Mouse (Mus musculus): ENCODE measurements around the gene Manbal. TPM values are rescaled to one million over a fixed set of nuclear protein-coding genes. Genes with fewer than 3 reads are reported as not detected.
"Not testable (repeated sequence)": the region's sequence is repeated elsewhere in the genome, so short reads cannot be mapped to it uniquely, and the experiment has no call there.

Gene Manbal
- polyA plus RNA-seq, 1 experiment from 2014 or later = 38.2 TPM

GRCm38 (mm10) chr2:157376995-157377394 is 9.6 kb downstream of the Manbal start:
- H3K4me3 ChIP-seq (ENCODE audit: low read length) = no peak overlapping the region
- H3K27ac ChIP-seq (ENCODE audit: low read depth, low read length) = no peak overlapping the region
- WGBS = 45% methylated on average over 3 of the region's 3 CpGs
- no peak overlapping the region for H3K9ac ChIP-seq (ENCODE audit: low read depth, low read length)
- 0 out of 2 replicates have a peak, but pooled peaks cover 4% of the 10 kb centered on the region for H3K4me1 ChIP-seq (ENCODE audit: control insufficient read depth, insufficient read depth, low read length)
- no peak overlapping the region for H3K4me2 ChIP-seq (replicated peaks; ENCODE audit: low read depth, low read length)
- ATAC-seq (ENCODE audit: low FRiP score, low TSS enrichment) = no peak
- H3K9me3 ChIP-seq (ENCODE audit: control insufficient read depth, low read length) = no peaks in the 10 kb centered on the region
- no peaks in the 10 kb centered on the region for H3K27me3 ChIP-seq (ENCODE audit: control insufficient read depth, insufficient read depth, low read length)
- peaks cover 18% of the 10 kb centered on the region; the same call in 1 of the 2 replicates for H3K36me3 ChIP-seq (ENCODE audit: control insufficient read depth, insufficient read depth, low read length)

- H3K4me2 ChIP-seq (replicated peaks; ENCODE audit: low read depth, low read length) = no peak overlapping the region
- H3K36me3 ChIP-seq (ENCODE audit: control insufficient read depth, insufficient read depth, low read length) = peaks cover 22% of the 10 kb centered on the region
- no peak overlapping the region for H3K4me3 ChIP-seq (ENCODE audit: low read length)
- ATAC-seq (ENCODE audit: low FRiP score, low TSS enrichment) = no peak
- no peak overlapping the region for H3K9ac ChIP-seq (ENCODE audit: low read depth, low read length)
- H3K27ac ChIP-seq (ENCODE audit: low read depth, low read length) = no peak overlapping the region
- H3K4me1 ChIP-seq (ENCODE audit: control insufficient read depth, insufficient read depth, low read length) = peaks cover 8% of the 10 kb centered on the region; the same call in 1 of the 2 replicates
- no peaks in the 10 kb centered on the region for H3K27me3 ChIP-seq (ENCODE audit: control insufficient read depth, insufficient read depth, low read length)
- no peaks in the 10 kb centered on the region for H3K9me3 ChIP-seq (ENCODE audit: control insufficient read depth, low read length)
- 78% methylated on average over 4 of the region's 4 CpGs for WGBS
These were observed 17.4 kb downstream of the Manbal start for GRCm38 (mm10) chr2:157384836-157385235.

GRCm38 (mm10) chr2:157388901-157389590 is 21.7 kb downstream of the Manbal start:
- H3K9me3 ChIP-seq (ENCODE audit: control insufficient read depth, low read length); H3K9ac ChIP-seq (ENCODE audit: low read depth, low read length): not testable (repeated sequence)
- H3K36me3 ChIP-seq (ENCODE audit: control insufficient read depth, insufficient read depth, low read length) = peaks cover 21% of the 10 kb centered on the region

GRCm38 (mm10) chr2:157389591-157389921 is 22.2 kb downstream of the Manbal start:
- WGBS = 85% methylated on average over 7 of the region's 7 CpGs
- H3K36me3 ChIP-seq (ENCODE audit: control insufficient read depth, insufficient read depth, low read length) = peaks cover 21% of the 10 kb centered on the region
- ATAC-seq (ENCODE audit: low FRiP score, low TSS enrichment) = no peak

More at GRCm38 (mm10) chr2:157388901-157389590, 21.7 kb downstream of the Manbal start:
- not testable (repeated sequence) for H3K27ac ChIP-seq (ENCODE audit: low read depth, low read length); ATAC-seq (ENCODE audit: low FRiP score, low TSS enrichment); H3K27me3 ChIP-seq (ENCODE audit: control insufficient read depth, insufficient read depth, low read length); H3K4me3 ChIP-seq (ENCODE audit: low read length); H3K4me2 ChIP-seq (replicated peaks; ENCODE audit: low read depth, low read length); H3K4me1 ChIP-seq (ENCODE audit: control insufficient read depth, insufficient read depth, low read length)
- WGBS = 92% methylated on average over 14 of the region's 14 CpGs

GRCm38 (mm10) chr2:157392331-157392730 is 24.9 kb downstream of the Manbal start:
- Histone ChIP-seq H3K9me3 (ENCODE audit: control insufficient read depth, low read length) (no peaks in the 10 kb centered on the region), H3K27ac (ENCODE audit: low read depth, low read length) (no peak overlapping the region), H3K4me2 (replicated peaks; ENCODE audit: low read depth, low read length) (no peak overlapping the region), H3K27me3 (ENCODE audit: control insufficient read depth, insufficient read depth, low read length) (no peaks in the 10 kb centered on the region), H3K4me3 (ENCODE audit: low read length) (no peak overlapping the region), H3K36me3 (ENCODE audit: control insufficient read depth, insufficient read depth, low read length) (peaks cover 19% of the 10 kb centered on the region; the same call in 1 of the 2 replicates), H3K4me1 (ENCODE audit: control insufficient read depth, insufficient read depth, low read length) (no peaks in the 10 kb centered on the region), H3K9ac (ENCODE audit: low read depth, low read length) (no peak overlapping the region)
- no peak for ATAC-seq (ENCODE audit: low FRiP score, low TSS enrichment)
- WGBS = 97% methylated on average over 2 of the region's 2 CpGs

More at GRCm38 (mm10) chr2:157389591-157389921, 22.2 kb downstream of the Manbal start:
- Histone ChIP-seq H3K4me1 (ENCODE audit: control insufficient read depth, insufficient read depth, low read length) (no peaks in the 10 kb centered on the region), H3K4me3 (ENCODE audit: low read length) (no peak overlapping the region), H3K27me3 (ENCODE audit: control insufficient read depth, insufficient read depth, low read length) (no peaks in the 10 kb centered on the region), H3K9ac (ENCODE audit: low read depth, low read length) (no peak overlapping the region), H3K9me3 (ENCODE audit: control insufficient read depth, low read length) (no peaks in the 10 kb centered on the region), H3K4me2 (replicated peaks; ENCODE audit: low read depth, low read length) (no peak overlapping the region), H3K27ac (ENCODE audit: low read depth, low read length) (no peak overlapping the region)

- H3K4me3 ChIP-seq (ENCODE audit: low read length) = no peak overlapping the region
- ATAC-seq (ENCODE audit: low FRiP score, low TSS enrichment) = no peak
- 98% methylated on average over 4 of the region's 4 CpGs for WGBS
- peaks cover 23% of the 10 kb centered on the region; the same call in 1 of the 2 replicates for H3K36me3 ChIP-seq (ENCODE audit: control insufficient read depth, insufficient read depth, low read length)
- no peaks in the 10 kb centered on the region for H3K4me1 ChIP-seq (ENCODE audit: control insufficient read depth, insufficient read depth, low read length)
- no peak overlapping the region for H3K27ac ChIP-seq (ENCODE audit: low read depth, low read length)
- H3K27me3 ChIP-seq (ENCODE audit: control insufficient read depth, insufficient read depth, low read length) = no peaks in the 10 kb centered on the region
- H3K9ac ChIP-seq (ENCODE audit: low read depth, low read length) = no peak overlapping the region
- H3K9me3 ChIP-seq (ENCODE audit: control insufficient read depth, low read length) = 0 out of 2 replicates have a peak, but pooled peaks cover 3% of the 10 kb centered on the region
- no peak overlapping the region for H3K4me2 ChIP-seq (replicated peaks; ENCODE audit: low read depth, low read length)
These were observed 26.2 kb downstream of the Manbal start for GRCm38 (mm10) chr2:157393549-157393948.

- no peaks in the 10 kb centered on the region for H3K27me3 ChIP-seq (ENCODE audit: control insufficient read depth, insufficient read depth, low read length)
- H3K9ac ChIP-seq (ENCODE audit: low read depth, low read length) = no peak overlapping the region
- no peak overlapping the region for H3K4me3 ChIP-seq (ENCODE audit: low read length)
- no peaks in the 10 kb centered on the region for H3K4me1 ChIP-seq (ENCODE audit: control insufficient read depth, insufficient read depth, low read length)
- H3K9me3 ChIP-seq (ENCODE audit: control insufficient read depth, low read length) = 0 out of 2 replicates have a peak, but pooled peaks cover 3% of the 10 kb centered on the region
- no peak overlapping the region for H3K4me2 ChIP-seq (replicated peaks; ENCODE audit: low read depth, low read length)
- no peak overlapping the region for H3K27ac ChIP-seq (ENCODE audit: low read depth, low read length)
- ATAC-seq (ENCODE audit: low FRiP score, low TSS enrichment) = no peak
- peaks cover 23% of the 10 kb centered on the region; the same call in 1 of the 2 replicates for H3K36me3 ChIP-seq (ENCODE audit: control insufficient read depth, insufficient read depth, low read length)
- WGBS = 76% methylated on average over 6 of the region's 6 CpGs
These were observed 27.5 kb downstream of the Manbal start for GRCm38 (mm10) chr2:157394868-157395267.

- H3K27ac ChIP-seq (ENCODE audit: low read depth, low read length) = no peak overlapping the region
- H3K27me3 ChIP-seq (ENCODE audit: control insufficient read depth, insufficient read depth, low read length) = no peaks in the 10 kb centered on the region
- no peak overlapping the region for H3K9ac ChIP-seq (ENCODE audit: low read depth, low read length)
- H3K4me3 ChIP-seq (ENCODE audit: low read length) = no peak overlapping the region
- H3K4me1 ChIP-seq (ENCODE audit: control insufficient read depth, insufficient read depth, low read length) = no peaks in the 10 kb centered on the region
- no peak for ATAC-seq (ENCODE audit: low FRiP score, low TSS enrichment)
- no peak overlapping the region for H3K4me2 ChIP-seq (replicated peaks; ENCODE audit: low read depth, low read length)
- peaks cover 21% of the 10 kb centered on the region; the same call in 1 of the 2 replicates for H3K36me3 ChIP-seq (ENCODE audit: control insufficient read depth, insufficient read depth, low read length)
- H3K9me3 ChIP-seq (ENCODE audit: control insufficient read depth, low read length) = 0 out of 2 replicates have a peak, but pooled peaks cover 3% of the 10 kb centered on the region
- 66% methylated on average over 5 of the region's 5 CpGs for WGBS
These were observed 28.0 kb downstream of the Manbal start for GRCm38 (mm10) chr2:157395371-157395770.

- H3K36me3 ChIP-seq (ENCODE audit: control insufficient read depth, insufficient read depth, low read length) = peaks cover 20% of the 10 kb centered on the region; the same call in 1 of the 2 replicates
- H3K27me3 ChIP-seq (ENCODE audit: control insufficient read depth, insufficient read depth, low read length) = no peaks in the 10 kb centered on the region
- no peak for ATAC-seq (ENCODE audit: low FRiP score, low TSS enrichment)
- H3K9me3 ChIP-seq (ENCODE audit: control insufficient read depth, low read length) = 0 out of 2 replicates have a peak, but pooled peaks cover 3% of the 10 kb centered on the region
- 57% methylated on average over 13 of the region's 13 CpGs for WGBS
- no peak overlapping the region for H3K4me2 ChIP-seq (replicated peaks; ENCODE audit: low read depth, low read length)
- H3K4me1 ChIP-seq (ENCODE audit: control insufficient read depth, insufficient read depth, low read length) = no peaks in the 10 kb centered on the region
- H3K4me3 ChIP-seq (ENCODE audit: low read length) = no peak overlapping the region
- H3K9ac ChIP-seq (ENCODE audit: low read depth, low read length) = no peak overlapping the region
- no peak overlapping the region for H3K27ac ChIP-seq (ENCODE audit: low read depth, low read length)
These were observed 28.6 kb downstream of the Manbal start for GRCm38 (mm10) chr2:157395960-157396359.

Data from kidney, embryonic 14.5 days (tissue).